Mouse (Mus musculus): ENCODE data around the gene Lrba.

- TF ChIP-seq CTCF (IDR thresholded peaks at IDR 0.05; ENCODE audit: low read depth) (no peak), EP300 (optimal IDR thresholded peaks at IDR 0.05) (no peak)
Measured at GRCm38 (mm10) chr3:86651006-86651405, 426.5 kb downstream of the Lrba start.
